Mouse (Mus musculus) limb, embryonic 15.5 days (tissue): ENCODE measurements at regions not wholly inside any gene's neighbourhood (a gene's known extent, or its start where the extent isn't known, plus 50 kb on each side); places are given as distances from the start of the nearest gene placed in this dataset.

Source experiments
- ATAC-seq: fragments of 200-750 bp; cut with Nextera tagmentation; 2 replicates; pipeline ENCODE4 v1.8.0; 2017; ENCODE audit warnings: low read depth, moderate TSS enrichment; ENCODE audit not compliant: insufficient number of reproducible peaks, low FRiP score, low TSS enrichment
- H3K27ac ChIP-seq: fragments of 300-500 bp; sonication (generic); 2 replicates; pipeline ENCODE4 v1.5.1; 2015; ENCODE audit warnings: moderate library complexity, mild to moderate bottlenecking, inconsistent platforms
- H3K27me3 ChIP-seq: fragments of 300-500 bp; sonication (generic); 2 replicates; pipeline ENCODE4 v1.6.1; 2015; ENCODE audit warnings: inconsistent platforms
- H3K36me3 ChIP-seq: fragments of 300-500 bp; sonication (generic); 2 replicates; pipeline ENCODE4 v1.6.1; 2015; ENCODE audit warnings: inconsistent platforms
- H3K4me1 ChIP-seq: fragments of 300-500 bp; sonication (generic); 2 replicates; pipeline ENCODE4 v1.6.1; 2015; ENCODE audit warnings: inconsistent platforms
- H3K4me2 ChIP-seq: fragments of 300-500 bp; sonication (generic); 2 replicates; pipeline ENCODE4 v1.6.1; 2015; ENCODE audit warnings: mild to moderate bottlenecking, inconsistent platforms
- H3K4me3 ChIP-seq: fragments of 300-500 bp; sonication (generic); 2 replicates; pipeline ENCODE4 v1.5.1; 2015; ENCODE audit warnings: mild to moderate bottlenecking, inconsistent platforms
- H3K9ac ChIP-seq: fragments of 300-500 bp; sonication (generic); 2 replicates; pipeline ENCODE4 v1.6.1; 2015; ENCODE audit warnings: inconsistent platforms
- H3K9me3 ChIP-seq: fragments of 300-500 bp; sonication (generic); 2 replicates; pipeline ENCODE4 v1.6.1; 2016; ENCODE audit warnings: inconsistent platforms
- WGBS: fragments of 180-500 bp; shearing (Covaris S2); methylation state at CpG from one replicate; pipeline ENCODE4 v1.1.7; 2015; 5-methylcytosine and 5-hydroxymethylcytosine counted together

GRCm38 (mm10) chr1:137262806-137263370, 302.6 kb upstream of the Nr5a2 start:
- Histone ChIP-seq H3K27ac (no peak overlapping the region), H3K9ac (no peak overlapping the region), H3K27me3 (no peaks in the 10 kb centered on the region), H3K36me3 (no peaks in the 10 kb centered on the region), H3K4me1 (no peaks in the 10 kb centered on the region), H3K4me2 (no peak overlapping the region), H3K9me3 (no peaks in the 10 kb centered on the region), H3K4me3 (no peak overlapping the region)
- WGBS, result 83% methylated on average over 1 of the region's 1 CpGs
- ATAC-seq, result no peak

DNA sequence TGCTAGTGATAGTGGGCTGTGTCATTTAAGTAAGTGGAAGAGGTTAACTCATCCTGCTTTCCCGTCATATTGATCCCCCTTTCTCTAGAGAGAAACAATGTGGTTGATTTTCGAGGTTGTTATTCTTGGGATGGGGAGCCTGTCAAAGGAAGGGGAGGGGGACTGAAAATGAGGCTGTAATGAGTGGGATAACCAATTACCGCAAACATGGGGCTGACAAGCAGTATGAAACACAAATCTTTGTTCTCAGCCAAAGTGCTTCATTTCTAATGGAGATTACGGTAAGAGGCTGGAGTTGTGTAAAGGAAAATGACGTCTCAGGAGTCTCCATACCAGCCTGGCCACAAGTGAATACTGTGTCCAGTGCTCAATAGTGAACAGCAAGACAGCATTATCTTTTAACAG, 301.9 kb upstream of the Nr5a2 start:
- Histone ChIP-seq H3K4me1 (no peaks in the 10 kb centered on the region), H3K4me2 (no peak overlapping the region), H3K9me3 (no peaks in the 10 kb centered on the region), H3K36me3 (no peaks in the 10 kb centered on the region), H3K9ac (no peak overlapping the region), H3K27ac (no peak overlapping the region), H3K27me3 (no peaks in the 10 kb centered on the region), H3K4me3 (no peak overlapping the region)
- 67% methylated on average over 5 of the region's 5 CpGs for WGBS
- no peak for ATAC-seq

GRCm38 (mm10) chr1:137256294-137256693, 296.0 kb upstream of the Nr5a2 start:
- ATAC-seq, result no peak
- no peaks in the 10 kb centered on the region for H3K27me3 ChIP-seq
- H3K9ac ChIP-seq, result no peak overlapping the region
- no peaks in the 10 kb centered on the region for H3K9me3 ChIP-seq
- H3K4me3 ChIP-seq, result no peak overlapping the region
- 76% methylated on average over 3 of the region's 3 CpGs for WGBS
- no peak overlapping the region for H3K4me2 ChIP-seq
- no peaks in the 10 kb centered on the region for H3K36me3 ChIP-seq
- no peaks in the 10 kb centered on the region for H3K4me1 ChIP-seq
- H3K27ac ChIP-seq, result no peak overlapping the region

GRCm38 (mm10) chr1:137255041-137255440, 294.8 kb upstream of the Nr5a2 start:
- Histone ChIP-seq H3K9ac (no peak overlapping the region), H3K27ac (no peak overlapping the region), H3K27me3 (no peaks in the 10 kb centered on the region), H3K4me2 (no peak overlapping the region), H3K4me1 (no peaks in the 10 kb centered on the region), H3K36me3 (no peaks in the 10 kb centered on the region), H3K4me3 (no peak overlapping the region), H3K9me3 (no peaks in the 10 kb centered on the region)
- no peak for ATAC-seq

DNA sequence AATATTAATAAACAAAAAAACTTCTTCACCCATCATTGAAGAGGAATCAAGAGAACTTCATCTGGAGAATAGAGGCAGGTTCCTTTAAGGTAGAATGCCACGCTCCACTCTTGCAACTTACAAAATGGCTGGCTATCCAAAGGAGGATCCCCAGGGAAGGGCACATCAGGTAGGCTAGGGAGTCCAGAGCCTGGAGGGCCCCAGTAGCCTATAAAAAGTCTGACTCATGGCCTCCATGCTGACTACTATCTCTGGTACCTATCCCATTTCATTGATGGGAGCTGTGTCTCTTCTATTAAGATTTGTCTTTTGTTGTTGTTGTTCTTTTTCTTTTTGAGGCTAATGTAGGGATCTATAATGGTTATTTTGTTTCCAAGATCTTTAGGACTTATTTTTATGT, 294.4 kb upstream of the Nr5a2 start:
- WGBS, result 91% methylated on average over 1 of the region's 1 CpGs
- ATAC-seq, result no peak

GRCm38 (mm10) chr1:137227098-137227485, 266.8 kb upstream of the Nr5a2 start:
- peaks cover 7% of the 10 kb centered on the region; the same call in 1 of the 2 replicates for H3K27me3 ChIP-seq
- no peak overlapping the region for H3K27ac ChIP-seq
- H3K4me2 ChIP-seq, result no peak overlapping the region
- no peaks in the 10 kb centered on the region for H3K9me3 ChIP-seq
- 68% methylated on average over 4 of the region's 4 CpGs for WGBS
- H3K4me1 ChIP-seq, result no peaks in the 10 kb centered on the region
- ATAC-seq, result no peak
- H3K36me3 ChIP-seq, result no peaks in the 10 kb centered on the region
- H3K4me3 ChIP-seq, result no peak overlapping the region
- no peak overlapping the region for H3K9ac ChIP-seq

More for the DNA sequence above, 294.4 kb upstream of the Nr5a2 start:
- no peaks in the 10 kb centered on the region for H3K36me3 ChIP-seq
- H3K4me1 ChIP-seq, result no peaks in the 10 kb centered on the region
- H3K4me3 ChIP-seq, result no peak overlapping the region
- H3K9me3 ChIP-seq, result no peaks in the 10 kb centered on the region
- H3K27ac ChIP-seq, result no peak overlapping the region
- no peaks in the 10 kb centered on the region for H3K27me3 ChIP-seq
- no peak overlapping the region for H3K4me2 ChIP-seq
- no peak overlapping the region for H3K9ac ChIP-seq

GRCm38 (mm10) chr1:137226479-137227097, 266.3 kb upstream of the Nr5a2 start:
- Histone ChIP-seq H3K4me2 (no peak overlapping the region), H3K4me3 (no peak overlapping the region), H3K27me3 (peaks cover 11% of the 10 kb centered on the region), H3K27ac (no peak overlapping the region), H3K4me1 (peaks cover 3% of the 10 kb centered on the region), H3K9ac (no peak overlapping the region), H3K9me3 (no peaks in the 10 kb centered on the region), H3K36me3 (no peaks in the 10 kb centered on the region)
- ATAC-seq, result no peak
- 81% methylated on average over 6 of the region's 6 CpGs for WGBS

DNA sequence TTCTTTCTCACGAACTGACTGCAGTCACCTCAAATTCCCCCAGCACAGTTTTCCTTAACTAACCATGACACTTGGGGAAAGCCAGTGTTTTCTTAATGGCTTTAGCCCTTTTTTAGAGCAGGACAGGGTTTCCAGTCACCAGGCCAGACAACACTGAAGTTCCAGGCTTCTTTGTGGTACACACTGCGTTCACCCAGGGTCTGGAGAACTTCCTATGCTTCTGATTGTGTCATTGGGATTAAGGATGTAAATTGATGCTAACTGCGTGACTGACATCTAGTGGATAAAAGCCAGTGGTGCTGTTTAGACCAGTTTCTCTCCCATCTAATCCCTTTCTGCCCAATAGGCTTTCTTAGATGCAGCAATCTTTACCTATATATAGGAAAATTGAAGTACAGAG, 265.2 kb upstream of the Nr5a2 start:
- H3K9me3 ChIP-seq, result no peaks in the 10 kb centered on the region
- 27% methylated on average over 3 of the region's 3 CpGs for WGBS
- no peak for ATAC-seq

DNA sequence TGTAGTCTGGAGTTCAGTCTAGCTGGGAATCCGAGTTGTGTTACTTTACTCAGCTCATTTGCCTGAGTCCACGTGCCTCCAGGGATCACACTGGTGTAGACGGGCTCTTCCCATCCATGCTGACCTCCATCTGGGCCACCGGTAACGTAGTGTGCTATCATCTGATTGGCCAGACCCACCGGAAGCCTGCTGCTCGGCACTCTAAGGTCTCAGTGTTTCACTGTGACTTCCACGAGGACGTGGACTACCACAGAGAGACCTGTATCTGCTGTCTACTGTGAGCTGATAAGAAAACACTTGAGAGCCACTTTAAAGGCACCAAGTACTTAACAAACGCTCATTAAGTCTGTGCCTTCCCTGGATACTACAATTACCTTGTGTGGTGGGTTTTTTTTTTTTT, 262.8 kb upstream of the Nr5a2 start:
- ATAC-seq, result no peak
- no peak overlapping the region for H3K9ac ChIP-seq
- no peaks in the 10 kb centered on the region for H3K36me3 ChIP-seq
- no peak overlapping the region for H3K27ac ChIP-seq
- no peak overlapping the region for H3K4me2 ChIP-seq
- WGBS, result 45% methylated on average over 10 of the region's 10 CpGs
- H3K9me3 ChIP-seq, result no peaks in the 10 kb centered on the region
- H3K27me3 ChIP-seq, result peaks cover 20% of the 10 kb centered on the region
- no peak overlapping the region for H3K4me3 ChIP-seq
- H3K4me1 ChIP-seq, result peaks cover 12% of the 10 kb centered on the region

More for the DNA sequence above, 265.2 kb upstream of the Nr5a2 start:
- H3K27ac ChIP-seq, result no peak overlapping the region
- H3K4me2 ChIP-seq, result no peak overlapping the region
- no peaks in the 10 kb centered on the region for H3K36me3 ChIP-seq
- H3K9ac ChIP-seq, result no peak overlapping the region
- H3K4me3 ChIP-seq, result no peak overlapping the region
- H3K4me1 ChIP-seq, result peaks cover 10% of the 10 kb centered on the region
- peaks cover 12% of the 10 kb centered on the region for H3K27me3 ChIP-seq

DNA sequence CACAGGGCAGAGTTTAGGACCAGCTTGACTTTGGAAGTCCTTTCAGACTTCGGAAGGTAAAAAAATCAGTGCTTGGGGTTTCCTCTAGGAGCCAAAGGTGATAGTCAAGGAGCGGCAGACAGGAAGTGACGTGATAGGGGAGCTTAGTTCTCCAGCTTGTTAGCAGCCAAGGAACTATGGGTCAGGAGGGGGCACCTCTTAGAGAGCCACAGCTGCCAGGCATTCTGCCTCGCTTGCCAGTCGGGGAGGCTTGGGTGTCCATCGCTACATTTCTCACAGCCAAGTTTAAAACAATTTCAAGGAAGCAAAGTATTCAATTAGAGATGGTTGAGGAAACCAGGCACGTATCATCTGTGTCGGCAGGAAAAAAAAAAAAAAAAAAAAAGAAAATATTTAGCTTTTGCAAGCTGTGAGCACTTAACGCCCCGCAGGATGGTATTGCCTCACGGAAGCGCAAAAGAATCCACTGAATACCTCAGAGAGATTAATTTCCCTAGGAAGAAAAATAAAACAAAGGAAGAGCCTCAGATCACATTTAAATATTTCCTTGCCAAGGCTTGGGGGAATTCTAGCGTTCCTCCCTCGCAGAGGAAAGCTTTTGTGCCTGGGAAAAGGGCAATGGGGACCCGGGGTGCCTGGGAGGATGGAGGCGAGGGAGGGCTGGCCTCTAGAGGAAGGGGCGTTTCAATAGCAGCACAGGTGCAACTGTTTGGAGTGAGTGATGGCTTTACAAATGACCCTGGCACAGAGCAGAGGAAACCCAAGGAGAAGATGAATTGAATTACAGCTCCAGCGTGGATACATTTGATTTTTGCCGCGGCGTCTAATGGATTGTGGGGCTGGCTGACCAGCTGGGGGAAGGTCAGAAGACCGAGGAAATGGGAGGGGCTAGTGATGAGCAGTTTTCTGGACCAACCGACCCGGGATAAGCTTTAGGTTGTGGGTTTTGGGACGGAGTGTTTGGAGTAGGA, 261.1 kb upstream of the Nr5a2 start:
- peak overlapping the region; percentile 38 for H3K4me2 ChIP-seq
- no peaks in the 10 kb centered on the region for H3K36me3 ChIP-seq
- 9% methylated on average over 25 of the region's 25 CpGs for WGBS
- H3K27me3 ChIP-seq, result peaks cover 20% of the 10 kb centered on the region
- peak overlapping the region; percentile 13; the same call in 1 of the 2 replicates for H3K4me3 ChIP-seq
- H3K9me3 ChIP-seq, result no peaks in the 10 kb centered on the region
- H3K9ac ChIP-seq, result no peak overlapping the region
- no peak overlapping the region for H3K27ac ChIP-seq
- ATAC-seq, result no peak
- peaks cover 12% of the 10 kb centered on the region for H3K4me1 ChIP-seq

GRCm38 (mm10) chr1:137220226-137220625, 260.0 kb upstream of the Nr5a2 start:
- ATAC-seq, result no peak

DNA sequence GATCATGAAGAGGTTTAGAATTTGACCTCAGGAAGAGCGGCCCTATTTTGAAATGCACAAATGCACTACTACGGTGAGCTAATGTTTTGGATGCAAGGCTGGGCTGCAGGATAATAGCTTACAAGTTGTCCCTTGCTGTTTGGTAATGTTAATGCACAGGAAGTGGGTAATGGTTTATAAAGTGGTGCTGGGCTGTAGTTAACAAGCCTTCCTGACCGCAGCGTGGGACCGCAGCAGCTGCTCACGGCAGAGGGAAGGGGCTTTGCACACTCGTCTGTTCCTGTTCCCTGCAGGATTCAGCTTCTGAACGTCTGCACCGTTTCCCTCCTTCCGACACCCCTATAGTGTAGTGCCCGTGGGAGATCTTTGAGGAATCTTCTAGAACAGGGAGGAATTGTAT, 258.4 kb upstream of the Nr5a2 start:
- H3K9ac ChIP-seq, result no peak overlapping the region
- H3K4me2 ChIP-seq, result no peak overlapping the region
- H3K4me1 ChIP-seq, result peaks cover 12% of the 10 kb centered on the region
- WGBS, result 38% methylated on average over 11 of the region's 11 CpGs
- H3K9me3 ChIP-seq, result no peaks in the 10 kb centered on the region
- H3K27me3 ChIP-seq, result peaks cover 13% of the 10 kb centered on the region; the same call in 1 of the 2 replicates
- no peaks in the 10 kb centered on the region for H3K36me3 ChIP-seq
- ATAC-seq, result no peak
- no peak overlapping the region for H3K4me3 ChIP-seq
- H3K27ac ChIP-seq, result no peak overlapping the region

More at GRCm38 (mm10) chr1:137220226-137220625, 260.0 kb upstream of the Nr5a2 start:
- no peak overlapping the region for H3K27ac ChIP-seq
- H3K4me2 ChIP-seq, result no peak overlapping the region
- H3K27me3 ChIP-seq, result peaks cover 20% of the 10 kb centered on the region
- H3K36me3 ChIP-seq, result no peaks in the 10 kb centered on the region
- H3K9ac ChIP-seq, result no peak overlapping the region
- H3K4me3 ChIP-seq, result no peak overlapping the region
- 92% methylated on average over 6 of the region's 6 CpGs for WGBS
- no peaks in the 10 kb centered on the region for H3K9me3 ChIP-seq
- H3K4me1 ChIP-seq, result peaks cover 12% of the 10 kb centered on the region
